Mouse (Mus musculus) Patski (cell line): Measurements from ENCODE around the gene Ptger4. TPM values are rescaled to one million over a fixed set of nuclear protein-coding genes. Genes with fewer than 3 reads are reported as not detected.

ENCODE experiments used
- ATAC-seq: fragments of 100-300 bp; one replicate; pipeline ENCODE4 v1.8.0; 2021
- CTCF ChIA-PET: fragments of 350-600 bp; sonication (Branson Sonifier 250); formaldehyde crosslinking; loops from one replicate; lab custom pipeline; 2022; ENCODE audit warnings: inconsistent platforms; lab: Charles Lee
- POLR2A ChIA-PET: fragments of 350-600 bp; sonication (Branson Sonifier 250); formaldehyde crosslinking; loops from one replicate; lab custom pipeline; 2022; ENCODE audit warnings: antibody characterized with exemption, inconsistent platforms; lab: Charles Lee
- DNase-seq: peaks from one replicate; pipeline ENCODE4 v3.0.0-alpha.2; 2011; ENCODE audit warnings: low read depth, low spot score
- H3K27me3 ChIP-seq: fragments of 371-371 bp; one replicate; pipeline ENCODE4 v1.5.1; 2021
- CTCF ChIP-seq: fragments of 100-300 bp; IDR thresholded peaks from one replicate; pipeline ENCODE4 v1.5.1; 2021
- in situ Hi-C: fragments of 300-500 bp; cut with MboI; formaldehyde crosslinking; loops from 3 replicates; pipeline ENCODE4 v1.11.1; 2018; ENCODE audit warnings: low pct_unique_long_range_greater_than_20kb, mixed read lengths
- polyA plus RNA-seq: library from polyadenylated mRNA; unstranded; gene quantifications from one replicate; pipeline ENCODE4 v1.2.3, GENCODE M21; 2021

Ptger4 gene
- polyA plus RNA-seq = 4.8 TPM

DNA sequence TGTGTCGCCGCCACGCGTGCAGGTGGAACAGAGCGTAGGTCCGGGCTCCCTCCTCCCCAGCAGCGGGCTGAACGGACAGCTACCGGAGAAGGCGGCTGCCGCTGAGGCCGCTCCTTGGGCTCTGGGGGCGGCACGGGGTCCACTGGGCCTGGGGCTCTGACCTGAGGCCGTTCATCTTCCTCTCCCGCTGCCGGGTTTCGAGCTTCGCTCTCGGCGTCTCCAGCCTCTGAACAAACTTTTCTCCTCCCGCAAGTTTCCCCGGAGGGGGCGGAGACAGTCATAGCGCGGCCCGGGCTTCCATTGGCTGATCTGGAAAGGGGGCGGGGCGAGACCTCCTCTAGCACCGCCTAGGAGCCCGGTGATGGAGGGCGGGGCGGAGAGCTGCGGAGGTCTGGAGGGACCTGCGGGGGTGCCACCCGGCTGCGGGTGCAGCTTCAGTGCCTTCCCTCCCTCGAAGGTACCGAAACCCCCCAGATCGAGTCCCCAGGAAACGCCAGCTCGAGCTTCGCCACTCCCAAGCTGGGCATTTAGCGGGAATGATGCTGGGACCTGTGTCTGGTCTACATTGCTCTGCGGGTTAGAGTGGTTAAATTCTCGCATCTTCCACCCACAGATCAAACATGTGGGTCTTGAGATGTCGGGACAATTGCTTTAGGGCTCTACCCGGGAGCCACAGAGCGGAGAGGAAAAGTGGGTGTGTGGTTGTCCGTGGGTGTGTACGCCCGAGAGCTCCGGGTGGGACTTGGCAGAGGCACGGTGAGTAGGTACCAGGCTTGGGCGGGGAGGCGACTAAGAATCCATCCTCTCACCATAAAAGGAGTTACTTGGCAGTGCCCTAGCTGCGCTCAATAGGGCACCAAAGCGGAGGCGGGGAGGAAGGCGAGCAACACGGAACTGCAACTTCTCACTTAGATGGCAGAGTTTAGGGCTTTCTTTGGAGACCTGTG is at the start of gene Ptger4:
Gene Ptger4 (minus strand): TSS at position 229 of the 947 bp plus-strand sequence.
- no peak for TF ChIP-seq CTCF
- no peaks in the 10 kb centered on the region for H3K27me3 ChIP-seq
- in situ Hi-C loops = loop anchor here (25.0 kb wide), 1 partner anchor 1318 kb away; no protein-coding TSS in a partner anchor
- ChIA-PET CTCF (interaction anchor here (0.8 kb wide), 1 partner anchor 9 kb away, joined by 3 read pairs; no protein-coding TSS in a partner anchor), POLR2A (interaction anchor here (0.7 to 1.0 kb wide), 3 partner anchors 8 to 58 kb away, joined by 3 read pairs; no protein-coding TSS in a partner anchor)
- no peak for DNase-seq
- ATAC-seq = peak; percentile 87

DNA sequence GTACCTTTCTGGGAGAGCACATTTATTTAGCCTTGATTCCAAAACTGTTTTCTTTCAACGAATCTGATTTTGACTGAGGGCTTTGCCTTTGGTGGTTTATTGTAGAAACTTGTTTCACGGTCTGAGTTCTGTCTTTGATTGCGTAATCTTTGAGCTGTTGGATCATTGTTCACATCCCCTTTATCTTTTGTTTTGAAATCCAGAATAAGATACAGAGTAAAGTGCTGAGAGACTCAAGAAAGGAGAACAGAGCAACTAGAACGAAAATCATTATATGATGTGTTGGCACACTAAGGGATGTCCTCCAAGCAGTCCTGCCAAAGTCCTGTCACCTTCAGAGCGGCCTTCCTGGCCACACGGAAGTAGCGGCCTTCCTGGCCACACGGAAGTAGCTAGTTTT is 44.4 kb upstream of the Ptger4 start:
- POLR2A ChIA-PET = interaction anchor here (0.7 kb wide), 1 partner anchor 27 kb away, joined by 4 read pairs; no protein-coding TSS in a partner anchor
- DNase-seq = no peak
- no peak for TF ChIP-seq CTCF
- no peak for ATAC-seq
- in situ Hi-C loops = no loop called here
- CTCF ChIA-PET = no interaction called here
- H3K27me3 ChIP-seq = no peaks in the 10 kb centered on the region

DNA sequence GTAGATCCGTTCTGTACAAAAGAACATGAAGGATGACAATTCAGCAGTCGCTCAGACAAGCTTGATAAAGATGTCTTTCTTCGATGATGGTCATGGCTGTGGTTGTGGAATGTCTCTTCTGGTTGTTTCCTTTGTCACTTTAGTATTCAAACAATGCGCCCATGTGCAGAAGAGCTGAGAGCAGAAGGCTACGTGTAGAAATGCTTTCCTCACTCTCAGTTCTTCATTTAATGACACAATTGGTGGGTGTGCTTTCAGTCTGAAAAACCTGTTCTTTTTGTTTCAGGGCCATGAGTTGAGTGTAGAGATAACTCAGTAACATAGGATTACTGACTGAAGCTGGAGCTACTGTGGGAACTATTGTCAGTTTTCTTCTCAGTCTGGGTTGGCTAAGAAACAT is 43.1 kb upstream of the Ptger4 start:
- ATAC-seq (no peak), DNase-seq (no peak)
- ChIA-PET CTCF (no interaction called here), POLR2A (interaction anchor here (0.6 kb wide), 1 partner anchor 32 kb away, joined by 4 read pairs; no protein-coding TSS in a partner anchor)
- TF ChIP-seq CTCF = no peak
- in situ Hi-C loops = no loop called here
- no peaks in the 10 kb centered on the region for H3K27me3 ChIP-seq

DNA sequence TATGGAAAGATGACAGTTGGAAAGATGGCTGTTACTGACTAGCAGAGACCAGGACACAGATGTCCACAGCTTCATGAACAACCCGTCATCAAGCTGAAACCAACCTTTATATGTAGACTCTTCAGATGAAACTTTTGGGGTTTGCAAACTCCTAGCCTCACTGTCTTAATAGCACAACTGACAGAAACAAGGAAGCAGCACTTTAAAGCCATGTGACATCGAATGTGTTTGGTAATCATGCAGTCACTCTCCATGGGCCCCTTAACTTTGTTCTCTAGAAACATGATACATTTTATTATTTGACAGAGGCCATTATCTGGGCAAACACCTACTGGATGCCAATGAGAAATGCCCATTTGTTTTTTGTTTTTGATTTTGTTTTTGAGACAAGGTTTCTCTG is 37.3 kb upstream of the Ptger4 start:
- in situ Hi-C loops = no loop called here
- no peak for DNase-seq
- TF ChIP-seq CTCF = no peak
- H3K27me3 ChIP-seq = no peaks in the 10 kb centered on the region
- ChIA-PET CTCF (no interaction called here), POLR2A (interaction anchor here (0.6 kb wide), 1 partner anchor 248 kb away, joined by 3 read pairs; no protein-coding TSS in a partner anchor)
- no peak for ATAC-seq

DNA sequence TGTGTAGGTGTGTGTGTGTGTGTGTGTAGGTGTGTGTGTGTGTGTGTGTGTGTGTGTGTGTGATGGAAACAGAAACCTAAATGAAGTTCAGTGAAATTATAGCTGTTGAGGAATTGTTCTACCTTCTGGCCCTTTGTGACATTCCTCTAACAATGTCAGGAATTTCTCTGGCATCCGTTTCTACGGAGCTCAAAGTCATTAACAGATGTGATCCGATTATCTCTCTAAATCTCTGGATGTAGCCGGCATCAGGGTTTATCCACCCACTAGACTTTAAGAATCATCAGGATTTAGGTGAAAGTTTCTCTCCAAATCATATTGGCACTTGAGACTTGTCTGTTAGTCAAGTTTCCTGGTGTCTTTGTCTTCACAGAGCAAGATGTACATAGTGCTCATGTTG is 35.8 kb upstream of the Ptger4 start:
- H3K27me3 ChIP-seq = no peaks in the 10 kb centered on the region
- no peak for ATAC-seq
- POLR2A ChIA-PET = no interaction called here
- no peak for TF ChIP-seq CTCF
- no peak for DNase-seq
- in situ Hi-C loops = no loop called here
- CTCF ChIA-PET = no interaction called here

DNA sequence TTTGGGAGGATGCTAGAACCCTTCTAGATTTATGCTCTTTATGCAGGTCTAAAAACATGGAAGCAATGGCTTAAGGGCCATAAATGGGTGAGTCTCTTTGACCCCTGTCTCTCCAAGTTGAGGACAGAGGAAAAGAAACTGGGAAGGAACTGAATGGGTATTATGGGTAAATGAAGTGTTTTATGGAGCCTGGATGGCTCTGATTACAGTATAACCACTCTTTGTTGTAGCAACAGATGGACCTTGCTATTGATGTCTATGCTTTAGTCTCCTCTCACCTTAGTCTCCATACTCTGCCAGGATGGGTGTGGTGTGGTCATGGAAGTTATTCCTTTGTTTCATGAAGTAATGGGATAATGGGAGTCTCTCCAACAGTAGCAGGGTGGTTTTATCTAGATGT is 34.5 kb upstream of the Ptger4 start:
- ChIA-PET CTCF (interaction anchor here (1.3 kb wide), 1 partner anchor 14 kb away, joined by 5 read pairs; no protein-coding TSS in a partner anchor), POLR2A (interaction anchor here (0.5 kb wide), 1 partner anchor 468 kb away, joined by 4 read pairs; no protein-coding TSS in a partner anchor)
- no peak for TF ChIP-seq CTCF
- no peaks in the 10 kb centered on the region for H3K27me3 ChIP-seq
- no peak for ATAC-seq
- in situ Hi-C loops = no loop called here
- no peak for DNase-seq

DNA sequence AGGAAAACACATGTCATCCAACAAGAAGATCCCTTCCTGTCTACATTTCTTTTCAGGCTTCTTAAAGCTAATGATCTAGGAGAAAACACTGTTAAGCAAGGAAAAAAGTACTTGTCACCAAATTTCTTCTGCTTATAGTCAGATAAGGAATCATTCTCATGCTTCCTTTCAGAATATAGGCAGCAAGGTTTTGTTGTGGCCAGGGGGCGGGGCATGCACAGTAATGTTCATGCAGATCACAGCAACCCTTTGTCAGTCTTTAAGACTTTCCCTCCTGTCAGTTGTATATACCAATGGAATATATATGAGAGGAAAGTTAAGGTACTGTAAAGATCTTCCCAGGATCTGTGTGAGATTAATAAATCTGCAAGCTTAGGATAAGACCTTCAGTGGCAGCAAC is 30.0 kb upstream of the Ptger4 start:
- TF ChIP-seq CTCF = no peak
- ChIA-PET CTCF (interaction anchor here (1.9 kb wide), 1 partner anchor 10 kb away, joined by 9 read pairs; no protein-coding TSS in a partner anchor), POLR2A (interaction anchor here (0.6 kb wide), 1 partner anchor 735 kb away, joined by 5 read pairs; no protein-coding TSS in a partner anchor)
- DNase-seq = no peak
- in situ Hi-C loops = no loop called here
- ATAC-seq = no peak
- no peaks in the 10 kb centered on the region for H3K27me3 ChIP-seq

DNA sequence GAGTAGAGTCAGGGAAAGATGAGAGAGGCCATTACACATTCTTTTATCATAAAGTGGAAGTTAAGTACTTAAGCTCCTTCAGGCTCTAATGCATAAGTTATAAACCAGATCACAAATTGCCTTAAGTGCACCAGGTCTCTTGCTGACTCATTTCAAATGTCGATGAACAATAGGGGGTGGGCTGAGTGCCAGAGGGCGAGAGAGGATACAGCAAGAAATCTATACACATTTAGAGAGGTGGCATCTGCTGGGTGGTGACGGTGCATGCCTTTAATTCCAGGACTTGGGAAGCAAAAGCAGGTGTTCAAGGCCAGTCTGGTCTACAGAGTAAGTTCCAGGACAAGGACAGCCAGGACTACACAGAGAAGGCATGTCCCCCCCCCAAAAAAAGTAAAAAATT is 22.1 kb upstream of the Ptger4 start:
- DNase-seq (no peak), ATAC-seq (peak; percentile 8)
- no peak for TF ChIP-seq CTCF
- ChIA-PET CTCF (no interaction called here), POLR2A (no interaction called here)
- in situ Hi-C loops = no loop called here
- no peaks in the 10 kb centered on the region for H3K27me3 ChIP-seq

DNA sequence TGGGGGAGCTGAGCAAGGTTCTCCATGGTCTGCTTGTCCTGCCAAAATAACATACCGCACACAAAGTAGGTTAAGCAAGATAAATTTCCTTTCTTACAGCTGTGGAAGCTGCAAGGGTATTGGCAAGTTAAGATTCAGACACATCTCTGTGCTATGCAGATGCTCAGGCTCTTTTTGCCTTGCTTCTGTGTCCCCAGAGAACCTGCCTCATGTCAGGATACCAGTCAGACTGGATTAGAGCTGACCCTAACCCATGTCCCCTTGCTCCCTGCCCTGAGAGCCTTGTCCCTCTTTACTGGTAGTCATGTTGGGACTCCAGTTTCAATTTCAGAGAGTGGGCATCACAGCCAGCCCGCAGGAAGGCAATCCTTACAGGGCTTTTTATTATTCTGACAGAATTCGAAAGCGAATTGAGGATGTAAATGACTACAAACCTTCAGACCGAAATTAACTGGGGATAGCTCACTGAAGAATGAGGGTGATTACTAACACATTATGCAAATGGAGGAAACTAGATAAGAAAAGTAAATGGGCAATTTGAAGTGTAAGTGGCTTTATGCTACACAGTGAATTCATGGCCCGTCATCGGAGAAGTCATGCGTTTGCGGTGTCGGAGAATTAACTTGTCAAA is 19.0 kb upstream of the Ptger4 start:
- no peak for TF ChIP-seq CTCF
- no peaks in the 10 kb centered on the region for H3K27me3 ChIP-seq
- in situ Hi-C loops = no loop called here
- ChIA-PET CTCF (no interaction called here), POLR2A (interaction anchor here (1.1 kb wide), 1 partner anchor 19 kb away, joined by 3 read pairs; the partner anchor contains the start of gene Ptger4)
- no peak for ATAC-seq
- no peak for DNase-seq

DNA sequence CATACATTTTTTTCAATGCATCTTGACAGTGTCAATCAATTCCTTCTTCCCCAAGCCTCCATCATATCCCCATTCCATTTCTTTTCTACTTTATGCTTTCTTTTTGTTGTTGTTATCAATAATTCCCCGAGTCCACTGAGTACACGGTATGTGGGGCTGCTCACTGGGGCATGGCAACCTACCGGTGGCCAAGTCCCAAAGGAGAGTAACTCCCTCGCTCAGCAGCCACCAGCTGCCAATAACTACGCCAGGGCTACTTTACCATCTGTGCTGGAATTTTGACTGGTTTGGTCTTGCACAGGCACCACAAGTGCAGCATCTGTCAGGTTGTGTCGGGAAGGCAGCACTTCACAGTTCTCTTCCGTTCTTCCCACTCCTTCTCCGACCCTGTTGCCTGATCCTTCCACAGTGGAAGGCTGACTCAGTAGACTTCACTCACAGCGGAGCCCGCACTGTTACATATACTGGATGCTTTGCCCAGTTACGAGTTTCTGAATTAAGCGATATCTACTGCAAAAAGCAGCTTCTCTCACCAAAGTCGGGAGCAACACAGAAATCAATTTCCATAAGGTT is 18.2 kb upstream of the Ptger4 start:
- no peak for DNase-seq
- ATAC-seq = no peak

More for the DNA sequence above, 18.2 kb upstream of the Ptger4 start:
- CTCF ChIA-PET = no interaction called here
- POLR2A ChIA-PET = interaction anchor here (1.1 kb wide), 1 partner anchor 18 kb away, joined by 3 read pairs; the partner anchor contains the start of gene Ptger4
- in situ Hi-C loops = no loop called here
- TF ChIP-seq CTCF = no peak
- H3K27me3 ChIP-seq = no peaks in the 10 kb centered on the region
